Mouse (Mus musculus): ENCODE measurements at regions not wholly inside any gene's neighbourhood (a gene's known extent, or its start where the extent isn't known, plus 50 kb on each side); places are given as distances from the start of the nearest gene placed in this dataset.

GRCm38 (mm10) chr2:30686359-30686758 is 91.5 kb downstream of the Cstad start:
- peaks cover 33% of the 10 kb centered on the region for H3K4me1 ChIP-seq (ENCODE audit: control insufficient read depth, insufficient read depth, low read length)
- no peaks in the 10 kb centered on the region for H3K36me3 ChIP-seq (ENCODE audit: control insufficient read depth, insufficient read depth, low read length)
- no peaks in the 10 kb centered on the region for H3K9me3 ChIP-seq (ENCODE audit: control insufficient read depth, low read length)
- no peak overlapping the region for H3K9ac ChIP-seq (ENCODE audit: low read depth, low read length, severe bottlenecking)
- 80% methylated on average over 6 of the region's 6 CpGs for WGBS
- no peak overlapping the region for H3K4me3 ChIP-seq (replicated peaks; ENCODE audit: low read length)
- H3K4me2 ChIP-seq (replicated peaks; ENCODE audit: low read depth, low read length, severe bottlenecking): no peak overlapping the region
- ATAC-seq (ENCODE audit: low FRiP score, low read depth): no peak
- no peaks in the 10 kb centered on the region for H3K27me3 ChIP-seq (ENCODE audit: control insufficient read depth, insufficient read depth, low read length)
- no peak for DNase-seq (ENCODE audit: low spot score)
- TF ChIP-seq POLR2A (IDR thresholded peaks at IDR 0.05; ENCODE audit: borderline replicate concordance, extremely low read depth, insufficient read depth, insufficient read length): no peak
- H3K27ac ChIP-seq (replicated peaks; ENCODE audit: low read depth, low read length): 0 out of 2 replicates have a peak overlapping the region, but pooled peaks have one; percentile 48

GRCm38 (mm10) chr2:30685137-30685860 is 90.5 kb downstream of the Cstad start:
- H3K9me3 ChIP-seq (ENCODE audit: control insufficient read depth, low read length): peaks cover under 1% of the 10 kb centered on the region; the same call in 1 of the 2 replicates
- ATAC-seq (ENCODE audit: low FRiP score, low read depth) (no peak), DNase-seq (ENCODE audit: low spot score) (peak; percentile 42)
- 45% methylated on average over 10 of the region's 10 CpGs for WGBS
- peak overlapping the region; percentile 34 for H3K27ac ChIP-seq (replicated peaks; ENCODE audit: low read depth, low read length)
- no peaks in the 10 kb centered on the region for H3K27me3 ChIP-seq (ENCODE audit: control insufficient read depth, insufficient read depth, low read length)
- H3K4me3 ChIP-seq (replicated peaks; ENCODE audit: low read length): no peak overlapping the region
- TF ChIP-seq POLR2A (IDR thresholded peaks at IDR 0.05; ENCODE audit: borderline replicate concordance, extremely low read depth, insufficient read depth, insufficient read length): no peak
- peaks cover 33% of the 10 kb centered on the region for H3K4me1 ChIP-seq (ENCODE audit: control insufficient read depth, insufficient read depth, low read length)
- no peak overlapping the region for H3K4me2 ChIP-seq (replicated peaks; ENCODE audit: low read depth, low read length, severe bottlenecking)
- H3K36me3 ChIP-seq (ENCODE audit: control insufficient read depth, insufficient read depth, low read length): no peaks in the 10 kb centered on the region
- H3K9ac ChIP-seq (ENCODE audit: low read depth, low read length, severe bottlenecking): no peak overlapping the region

GRCm38 (mm10) chr2:30684461-30684860 is 89.6 kb downstream of the Cstad start:
- TF ChIP-seq POLR2A (IDR thresholded peaks at IDR 0.05; ENCODE audit: borderline replicate concordance, extremely low read depth, insufficient read depth, insufficient read length): no peak
- H3K4me1 ChIP-seq (ENCODE audit: control insufficient read depth, insufficient read depth, low read length): peaks cover 33% of the 10 kb centered on the region
- H3K27ac ChIP-seq (replicated peaks; ENCODE audit: low read depth, low read length): no peak overlapping the region
- H3K4me2 ChIP-seq (replicated peaks; ENCODE audit: low read depth, low read length, severe bottlenecking): no peak overlapping the region
- no peaks in the 10 kb centered on the region for H3K27me3 ChIP-seq (ENCODE audit: control insufficient read depth, insufficient read depth, low read length)
- no peak for DNase-seq (ENCODE audit: low spot score)
- H3K36me3 ChIP-seq (ENCODE audit: control insufficient read depth, insufficient read depth, low read length): no peaks in the 10 kb centered on the region
- no peak for ATAC-seq (ENCODE audit: low FRiP score, low read depth)
- H3K9me3 ChIP-seq (ENCODE audit: control insufficient read depth, low read length): peaks cover 9% of the 10 kb centered on the region; the same call in 1 of the 2 replicates
- WGBS: 86% methylated on average over 6 of the region's 6 CpGs
- H3K9ac ChIP-seq (ENCODE audit: low read depth, low read length, severe bottlenecking): no peak overlapping the region
- no peak overlapping the region for H3K4me3 ChIP-seq (replicated peaks; ENCODE audit: low read length)

GRCm38 (mm10) chr2:30682146-30682825 is 87.4 kb downstream of the Cstad start:
- no peak overlapping the region for H3K27ac ChIP-seq (replicated peaks; ENCODE audit: low read depth, low read length)
- no peak overlapping the region for H3K4me2 ChIP-seq (replicated peaks; ENCODE audit: low read depth, low read length, severe bottlenecking)
- no peak overlapping the region for H3K9ac ChIP-seq (ENCODE audit: low read depth, low read length, severe bottlenecking)
- no peaks in the 10 kb centered on the region for H3K27me3 ChIP-seq (ENCODE audit: control insufficient read depth, insufficient read depth, low read length)
- DNase-seq (ENCODE audit: low spot score) (no peak), ATAC-seq (ENCODE audit: low FRiP score, low read depth) (no peak)
- peaks cover 32% of the 10 kb centered on the region for H3K4me1 ChIP-seq (ENCODE audit: control insufficient read depth, insufficient read depth, low read length)
- H3K9me3 ChIP-seq (ENCODE audit: control insufficient read depth, low read length): peaks cover 9% of the 10 kb centered on the region; the same call in 1 of the 2 replicates
- no peaks in the 10 kb centered on the region for H3K36me3 ChIP-seq (ENCODE audit: control insufficient read depth, insufficient read depth, low read length)
- no peak overlapping the region for H3K4me3 ChIP-seq (replicated peaks; ENCODE audit: low read length)
- TF ChIP-seq POLR2A (IDR thresholded peaks at IDR 0.05; ENCODE audit: borderline replicate concordance, extremely low read depth, insufficient read depth, insufficient read length): no peak
- 64% methylated on average over 5 of the region's 5 CpGs for WGBS

GRCm38 (mm10) chr2:30681642-30682041 is 86.8 kb downstream of the Cstad start:
- ATAC-seq (ENCODE audit: low FRiP score, low read depth): no peak
- Histone ChIP-seq H3K27ac (replicated peaks; ENCODE audit: low read depth, low read length) (no peak overlapping the region), H3K9ac (ENCODE audit: low read depth, low read length, severe bottlenecking) (no peak overlapping the region), H3K4me3 (replicated peaks; ENCODE audit: low read length) (no peak overlapping the region), H3K4me2 (replicated peaks; ENCODE audit: low read depth, low read length, severe bottlenecking) (no peak overlapping the region), H3K36me3 (ENCODE audit: control insufficient read depth, insufficient read depth, low read length) (no peaks in the 10 kb centered on the region), H3K9me3 (ENCODE audit: control insufficient read depth, low read length) (peaks cover 9% of the 10 kb centered on the region; the same call in 1 of the 2 replicates), H3K4me1 (ENCODE audit: control insufficient read depth, insufficient read depth, low read length) (peaks cover 30% of the 10 kb centered on the region), H3K27me3 (ENCODE audit: control insufficient read depth, insufficient read depth, low read length) (no peaks in the 10 kb centered on the region)
- 63% methylated on average over 2 of the region's 2 CpGs for WGBS
- TF ChIP-seq POLR2A (IDR thresholded peaks at IDR 0.05; ENCODE audit: borderline replicate concordance, extremely low read depth, insufficient read depth, insufficient read length): no peak
- no peak for DNase-seq (ENCODE audit: low spot score)

All from limb, embryonic 14.5 days (tissue).